Mouse (Mus musculus): Measurements from ENCODE around the gene Vstm5.
"Not testable (repeated sequence)": the region's sequence is repeated elsewhere in the genome, so short reads cannot be mapped to it uniquely, and the experiment has no call there.

The Vstm5 gene

DNA sequence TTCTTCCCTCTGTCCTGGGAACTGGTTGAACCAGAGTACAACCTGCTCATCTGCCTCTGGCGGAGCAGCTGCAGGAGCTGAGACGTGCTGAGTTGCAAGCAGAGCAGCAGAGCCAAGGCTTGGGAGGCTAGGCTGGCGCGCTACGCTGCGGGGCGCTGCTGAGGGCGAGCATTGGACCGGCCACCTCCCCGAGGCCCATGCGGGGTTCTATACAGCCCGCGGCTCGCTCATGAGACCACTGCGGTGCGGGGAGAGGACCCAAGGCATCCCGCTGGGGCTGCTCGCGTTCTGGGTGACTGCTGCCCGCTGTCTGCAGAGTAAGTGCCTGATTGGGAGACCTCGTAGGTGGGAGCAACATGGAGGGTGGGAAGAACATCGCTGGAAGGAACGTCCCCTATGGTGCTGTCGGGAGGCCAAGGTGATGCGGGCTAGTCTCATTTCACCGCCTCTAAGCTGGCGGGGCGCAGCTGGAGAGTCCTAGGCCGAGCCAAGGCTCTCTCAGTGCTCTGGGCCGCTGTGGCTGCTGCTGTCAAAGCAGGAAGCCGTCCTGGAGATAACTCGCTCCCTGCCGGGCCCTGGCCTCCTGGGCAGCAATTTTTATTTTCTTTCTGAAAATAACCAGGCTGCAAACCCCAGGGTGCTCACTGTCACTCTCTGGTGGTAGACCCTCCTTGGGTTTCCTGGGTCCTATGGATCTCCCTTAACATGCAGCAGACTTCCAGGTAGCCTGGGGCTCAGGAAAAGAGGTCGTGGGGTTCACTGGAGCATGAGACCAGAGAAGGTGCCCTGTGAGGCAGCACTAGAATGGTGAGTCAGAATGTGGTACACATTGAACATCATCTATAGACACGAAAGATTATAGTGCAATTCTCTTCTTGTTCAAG lies at the start of gene Vstm5:
Gene Vstm5, plus strand, starts transcription at position 4 of the 884 bp plus-strand sequence.
- peak; percentile 57 for DNase-seq (ENCODE audit: extremely low spot score)

- DNase-seq (ENCODE audit: extremely low spot score), result not testable (repeated sequence)
Measured at GRCm38 (mm10) chr9:15194806-15195205, 44.0 kb upstream of the Vstm5 start.

DNA sequence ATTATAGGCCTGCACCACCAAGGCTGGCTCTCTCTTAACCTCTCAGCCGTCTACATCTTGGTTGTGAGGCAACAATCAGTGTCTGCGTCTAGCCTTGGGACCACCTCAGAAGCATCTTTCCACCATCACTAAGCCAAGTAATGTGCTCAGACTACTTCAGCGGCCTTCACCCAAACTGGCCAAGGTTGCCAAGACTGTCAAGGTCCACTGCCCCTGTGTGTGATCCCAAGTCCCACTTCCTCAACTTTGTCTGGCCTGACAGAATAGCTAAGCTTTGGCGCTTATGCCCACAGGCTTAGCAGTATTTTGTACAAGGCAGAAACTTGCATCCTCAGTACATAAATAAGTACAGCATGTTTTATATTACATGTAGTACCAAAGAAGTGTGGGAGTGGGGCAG lies 32.2 kb upstream of the Vstm5 start:
- DNase-seq (ENCODE audit: extremely low spot score), result no peak

DNA sequence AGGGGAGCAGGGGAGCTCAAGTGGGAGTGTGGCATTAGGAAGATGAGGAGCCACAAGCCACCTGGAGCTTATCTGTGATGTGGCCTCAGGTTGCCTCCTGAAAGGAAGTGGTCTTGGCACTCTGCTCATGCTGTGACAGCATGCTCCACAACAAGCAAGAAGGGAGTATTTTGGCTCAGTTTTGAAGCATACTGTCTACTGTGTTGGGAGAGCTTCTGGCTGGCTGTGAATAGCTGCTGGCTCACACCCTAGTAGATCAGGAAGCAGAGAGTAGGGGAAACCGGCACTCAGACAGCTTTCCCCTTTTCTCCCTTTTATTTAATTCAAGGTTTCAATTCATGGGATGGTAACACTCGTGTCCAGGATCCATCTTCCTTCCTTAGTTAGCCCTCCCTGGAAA lies 29.5 kb upstream of the Vstm5 start:
- DNase-seq (ENCODE audit: extremely low spot score), result no peak

DNA sequence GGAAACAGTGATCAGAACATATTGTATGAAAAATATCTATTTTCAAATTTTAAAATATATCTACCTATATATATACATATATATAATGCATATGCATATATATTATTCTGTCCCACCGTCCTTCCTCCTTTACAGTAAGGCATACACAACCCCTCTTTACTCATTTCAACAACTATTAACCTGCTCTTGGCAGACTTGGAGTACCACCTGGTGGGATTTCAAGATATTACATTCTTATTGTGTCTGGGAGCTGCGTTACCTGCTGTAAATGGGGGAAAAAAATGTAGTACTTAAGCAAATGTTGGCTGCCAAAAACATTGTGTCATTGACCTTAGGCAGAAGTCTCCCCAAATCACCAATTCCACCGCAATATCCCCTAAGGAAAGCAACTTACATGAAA lies 27.0 kb upstream of the Vstm5 start:
- no peak for DNase-seq (ENCODE audit: extremely low spot score)

DNA sequence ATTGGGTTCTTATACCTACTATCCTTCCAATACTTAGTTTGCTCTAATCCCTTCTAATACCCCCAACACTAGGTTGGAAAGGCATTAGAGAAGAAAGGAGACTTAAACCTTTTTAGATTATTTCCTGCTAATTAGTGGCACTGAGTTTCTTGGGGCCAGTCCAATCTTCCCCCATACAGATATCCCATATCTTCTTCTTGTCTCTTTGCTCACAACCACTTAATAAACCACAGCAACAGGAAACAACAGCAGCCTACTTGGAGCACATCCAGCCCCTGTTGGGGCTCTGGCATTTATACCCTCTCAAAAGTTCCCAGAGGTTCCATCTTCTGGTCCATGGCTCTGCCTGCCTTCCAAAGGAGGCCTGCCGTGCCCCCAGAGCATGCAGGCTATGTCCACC lies 25.1 kb upstream of the Vstm5 start:
- DNase-seq (ENCODE audit: extremely low spot score), result no peak

GRCm38 (mm10) chr9:15224912-15225311 lies 13.9 kb upstream of the Vstm5 start:
- DNase-seq (ENCODE audit: extremely low spot score), result no peak

DNA sequence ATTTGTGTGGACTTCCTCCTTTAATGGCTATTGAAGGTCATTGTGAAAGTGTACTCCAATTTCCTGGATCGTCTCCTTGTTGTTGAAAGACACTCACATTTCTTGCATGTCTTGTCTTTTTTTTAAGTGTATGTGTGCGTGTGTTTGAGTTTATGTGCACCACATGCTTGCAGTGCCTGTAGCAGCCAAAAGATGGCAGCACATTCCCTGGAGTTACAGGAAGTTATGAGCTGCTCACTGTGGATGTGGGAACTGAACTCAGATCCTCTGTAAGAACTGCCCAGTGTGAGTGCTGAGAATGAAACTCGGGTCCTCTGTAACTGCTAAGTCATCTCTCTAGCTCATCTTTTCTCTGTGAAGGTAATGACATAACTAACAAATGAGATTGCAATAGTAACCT lies 6.4 kb upstream of the Vstm5 start:
- no peak for DNase-seq (ENCODE audit: extremely low spot score)

DNA sequence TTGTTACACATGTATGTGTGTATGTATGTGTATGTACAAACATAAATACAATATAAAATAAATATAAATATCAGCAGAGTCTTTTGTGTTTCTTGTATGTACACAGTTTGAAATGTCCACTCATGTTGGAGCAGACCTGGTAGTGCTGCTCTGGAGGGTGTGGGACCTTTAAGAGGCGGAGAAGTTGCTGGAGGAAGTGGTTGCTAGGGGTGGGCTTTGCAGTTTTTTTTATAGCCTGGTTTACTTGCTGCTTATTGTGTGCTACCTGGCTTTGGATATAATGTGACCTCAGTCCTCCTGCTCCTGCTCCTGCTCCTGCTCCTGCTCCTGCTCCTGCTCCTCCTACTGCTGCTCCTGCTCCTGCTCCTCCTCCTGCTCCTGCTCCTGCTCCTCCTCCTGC lies 5.2 kb upstream of the Vstm5 start:
- no peak for DNase-seq (ENCODE audit: extremely low spot score)

GRCm38 (mm10) chr9:15235986-15236385 lies 2.9 kb upstream of the Vstm5 start:
- no peak for DNase-seq (ENCODE audit: extremely low spot score)

DNA sequence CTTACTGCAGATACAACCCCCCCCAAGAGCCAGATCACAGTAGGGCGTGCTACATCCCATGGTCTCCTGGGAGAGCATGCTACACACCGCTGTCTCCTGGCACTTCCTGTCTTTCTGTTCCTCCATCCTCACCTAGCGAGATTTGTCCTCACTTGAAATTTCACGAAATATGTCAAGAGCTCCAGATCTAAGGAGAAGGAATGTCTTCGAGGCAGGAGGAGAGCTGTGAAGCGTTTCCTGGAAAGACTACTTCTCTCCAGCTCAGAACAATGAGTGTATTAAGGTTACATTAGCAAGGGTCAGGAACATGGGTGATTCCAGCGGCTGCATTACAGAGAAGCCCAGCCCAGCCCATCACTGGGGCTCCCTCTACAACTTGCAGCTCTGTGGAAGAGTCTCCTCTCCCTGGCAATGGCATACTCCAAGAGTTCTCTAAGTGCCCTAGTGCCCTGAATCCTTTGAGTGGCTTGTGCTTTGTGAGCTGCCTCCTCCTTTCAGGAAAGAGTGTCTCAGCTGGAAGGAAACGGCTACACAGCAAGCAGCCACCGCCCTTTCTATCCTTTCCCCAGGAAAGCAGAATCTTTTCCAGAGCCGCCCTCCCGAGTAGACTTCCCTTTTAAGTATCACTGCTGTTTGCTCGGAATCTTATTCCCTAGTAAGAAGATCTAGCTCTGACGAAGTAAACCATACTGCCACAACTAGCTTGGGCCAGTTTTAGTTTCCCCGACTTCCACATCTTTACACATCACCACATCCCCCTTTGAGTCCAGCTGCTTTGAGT lies 1.1 kb upstream of the Vstm5 start:
- DNase-seq (ENCODE audit: extremely low spot score), result no peak

GRCm38 (mm10) chr9:15238297-15238990 lies 401 bp upstream of the Vstm5 start:
- DNase-seq (ENCODE audit: extremely low spot score), result no peak

- no peak for DNase-seq (ENCODE audit: extremely low spot score)
Measured at GRCm38 (mm10) chr9:15240006-15240405, 1.2 kb downstream of the Vstm5 start.

GRCm38 (mm10) chr9:15240863-15241595 lies 2.2 kb downstream of the Vstm5 start:
- DNase-seq (ENCODE audit: extremely low spot score), result no peak

DNA sequence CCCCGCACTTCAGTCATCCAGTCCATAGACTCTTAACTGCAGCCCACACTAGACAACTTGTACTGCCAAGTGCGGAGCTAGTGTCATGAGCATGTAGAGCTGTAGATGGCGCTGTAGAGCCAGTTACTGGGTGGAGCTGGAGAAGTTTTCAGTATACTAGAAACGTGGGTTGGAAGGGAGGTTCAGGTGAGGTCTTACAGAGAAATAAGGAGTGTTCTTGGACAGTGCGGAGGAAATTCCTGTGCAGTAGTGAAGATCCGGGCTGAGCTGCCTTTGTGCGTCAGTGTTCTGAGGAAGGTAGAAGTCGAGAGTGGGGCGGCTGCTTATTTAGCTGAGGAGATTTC lies 2.7 kb downstream of the Vstm5 start:
- DNase-seq (ENCODE audit: extremely low spot score), result peak; percentile 71

- DNase-seq (ENCODE audit: extremely low spot score), result no peak
Measured at GRCm38 (mm10) chr9:15242130-15242529, 3.3 kb downstream of the Vstm5 start.

DNA sequence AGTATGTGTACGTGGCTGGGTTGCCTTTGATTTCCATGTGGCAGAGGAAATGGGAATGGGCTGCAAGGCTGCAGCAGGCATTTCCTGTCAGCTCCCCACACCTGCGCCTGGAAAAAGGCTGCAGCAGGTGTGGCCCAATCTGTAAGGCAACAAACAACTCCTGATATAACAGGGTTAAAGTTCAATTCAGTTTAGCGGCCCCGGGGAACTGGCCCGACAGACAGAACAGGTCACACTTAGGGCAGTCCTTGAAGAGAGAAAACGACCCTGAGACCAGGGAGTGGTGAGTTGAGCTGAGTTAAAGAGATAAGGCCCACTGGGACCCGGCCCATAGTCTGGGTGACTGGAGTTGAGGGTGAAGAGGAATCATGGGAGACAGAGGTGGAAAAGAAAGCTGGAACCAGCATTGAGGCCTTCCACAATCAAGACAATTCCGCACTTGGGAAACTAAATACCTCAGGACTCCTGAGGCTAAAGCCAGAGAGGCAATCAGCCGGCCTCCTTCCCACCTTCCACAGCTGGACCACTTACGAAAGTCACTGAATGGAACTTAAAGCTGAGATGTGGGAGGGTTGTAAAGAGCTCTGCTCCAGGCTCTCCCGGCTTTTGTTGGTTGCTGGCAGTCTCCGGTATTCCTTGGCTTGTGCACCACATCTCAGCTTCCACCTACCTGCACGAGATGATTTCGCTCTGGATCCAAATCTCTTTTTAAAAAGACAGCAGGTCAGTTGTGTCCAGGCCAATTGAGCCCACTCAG lies 6.7 kb downstream of the Vstm5 start:
- no peak for DNase-seq (ENCODE audit: extremely low spot score)

- no peak for DNase-seq (ENCODE audit: extremely low spot score)
Measured at GRCm38 (mm10) chr9:15250376-15250775, 11.5 kb downstream of the Vstm5 start.

- DNase-seq (ENCODE audit: extremely low spot score), result no peak
Measured at GRCm38 (mm10) chr9:15252196-15252595, 13.4 kb downstream of the Vstm5 start.

DNA sequence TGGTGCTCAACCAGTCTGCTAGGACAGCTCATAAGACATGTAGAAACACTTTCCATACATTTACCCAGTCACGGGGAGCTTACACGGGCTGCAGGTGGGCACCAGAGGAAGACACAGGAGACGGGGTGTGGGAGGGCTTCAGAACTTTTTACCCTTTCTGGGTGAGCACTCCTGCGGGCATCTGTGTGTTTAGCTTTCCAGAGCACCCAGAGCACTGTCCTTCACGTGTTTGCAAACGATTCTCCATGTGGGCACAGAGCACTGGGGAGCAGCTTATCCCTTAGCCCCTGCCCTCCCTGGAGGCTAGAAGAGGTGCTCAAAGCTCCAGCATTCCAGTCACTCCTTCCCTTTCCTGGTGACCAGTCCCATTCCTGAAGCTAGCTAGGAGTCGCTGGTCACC lies 15.7 kb downstream of the Vstm5 start:
- no peak for DNase-seq (ENCODE audit: extremely low spot score)

GRCm38 (mm10) chr9:15256214-15256613 lies 17.4 kb downstream of the Vstm5 start:
- DNase-seq (ENCODE audit: extremely low spot score), result no peak
